Mouse (Mus musculus): ENCODE measurements around the gene Cuta. TPM values are rescaled to one million over a fixed set of nuclear protein-coding genes. Genes with fewer than 3 reads are reported as not detected.
"Not testable (repeated sequence)": the region's sequence is repeated elsewhere in the genome, so short reads cannot be mapped to it uniquely, and the experiment has no call there.

Cuta gene
- polyA plus RNA-seq, 1 experiment: 251 TPM

DNA sequence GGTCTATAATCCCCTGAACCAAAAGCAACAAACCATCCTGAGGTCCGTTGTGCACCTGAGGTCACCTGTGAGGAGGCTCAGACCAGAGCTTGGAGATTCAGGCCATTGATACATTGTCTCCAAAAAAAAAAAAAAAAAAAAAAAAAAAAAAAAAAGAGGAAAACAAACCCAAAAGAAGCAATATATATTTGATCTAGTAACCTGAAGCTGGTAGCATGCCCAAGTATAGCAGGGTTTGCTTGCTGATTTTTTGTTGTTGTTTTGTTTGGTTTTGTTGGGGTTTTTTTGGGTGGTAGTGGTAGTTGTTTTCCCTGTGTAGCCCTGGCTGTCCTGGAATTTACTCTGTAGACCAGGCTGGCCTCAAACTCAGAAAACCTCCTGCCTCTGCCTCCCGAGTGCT, 21.0 kb downstream of the Cuta start:
- Histone ChIP-seq H3K27ac (ENCODE audit: control insufficient read depth, insufficient read depth, low read length) (no peak overlapping the region), H3K4me1 (replicated peaks; ENCODE audit: control insufficient read depth, insufficient read depth, low read length) (peaks cover 6% of the 10 kb centered on the region), H3K36me3 (ENCODE audit: control insufficient read depth, insufficient read depth, low read length) (no peaks in the 10 kb centered on the region), H3K27me3 (ENCODE audit: control insufficient read depth, insufficient read depth, low read length) (no peaks in the 10 kb centered on the region), H3K4me3 (ENCODE audit: control insufficient read depth, insufficient read depth, low read length) (no peak overlapping the region)
- TF ChIP-seq CTCF (IDR thresholded peaks at IDR 0.05; ENCODE audit: borderline replicate concordance, control insufficient read depth, extremely low read depth, insufficient read depth, low read length, poor library complexity) (no peak), POLR2A (IDR thresholded peaks at IDR 0.05; ENCODE audit: control insufficient read depth, extremely low read depth, insufficient read depth, low read length, poor library complexity) (no peak)
- DNase-seq: no peak
- WGBS: 77% methylated on average over 2 of the region's 2 CpGs

DNA sequence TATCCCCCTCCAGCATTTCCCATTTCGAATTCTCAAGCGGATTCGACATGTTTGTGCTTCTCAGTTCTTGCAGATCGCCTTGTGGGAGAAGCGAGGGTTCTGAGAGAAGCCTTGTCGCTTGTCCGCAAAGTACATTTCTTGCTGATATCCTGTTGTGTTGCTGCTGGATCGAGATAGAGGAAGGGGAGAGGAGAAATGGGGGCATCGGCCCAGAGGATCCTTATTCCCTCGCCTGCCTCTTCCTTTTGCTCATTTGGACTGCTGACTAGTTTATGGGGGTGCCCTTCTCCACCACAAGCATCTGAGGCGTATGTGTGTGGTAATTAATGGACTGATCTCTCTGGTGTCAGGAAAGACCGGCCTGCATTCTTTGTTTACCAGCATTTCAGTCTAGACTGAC, 21.8 kb downstream of the Cuta start:
- H3K27ac ChIP-seq (ENCODE audit: control insufficient read depth, insufficient read depth, low read length); DNase-seq; H3K27me3 ChIP-seq (ENCODE audit: control insufficient read depth, insufficient read depth, low read length); H3K4me1 ChIP-seq (replicated peaks; ENCODE audit: control insufficient read depth, insufficient read depth, low read length); H3K36me3 ChIP-seq (ENCODE audit: control insufficient read depth, insufficient read depth, low read length): not testable (repeated sequence)
- peak overlapping the region; percentile 66 for H3K4me3 ChIP-seq (ENCODE audit: control insufficient read depth, insufficient read depth, low read length)
- 5% methylated on average over 12 of the region's 12 CpGs for WGBS

DNA sequence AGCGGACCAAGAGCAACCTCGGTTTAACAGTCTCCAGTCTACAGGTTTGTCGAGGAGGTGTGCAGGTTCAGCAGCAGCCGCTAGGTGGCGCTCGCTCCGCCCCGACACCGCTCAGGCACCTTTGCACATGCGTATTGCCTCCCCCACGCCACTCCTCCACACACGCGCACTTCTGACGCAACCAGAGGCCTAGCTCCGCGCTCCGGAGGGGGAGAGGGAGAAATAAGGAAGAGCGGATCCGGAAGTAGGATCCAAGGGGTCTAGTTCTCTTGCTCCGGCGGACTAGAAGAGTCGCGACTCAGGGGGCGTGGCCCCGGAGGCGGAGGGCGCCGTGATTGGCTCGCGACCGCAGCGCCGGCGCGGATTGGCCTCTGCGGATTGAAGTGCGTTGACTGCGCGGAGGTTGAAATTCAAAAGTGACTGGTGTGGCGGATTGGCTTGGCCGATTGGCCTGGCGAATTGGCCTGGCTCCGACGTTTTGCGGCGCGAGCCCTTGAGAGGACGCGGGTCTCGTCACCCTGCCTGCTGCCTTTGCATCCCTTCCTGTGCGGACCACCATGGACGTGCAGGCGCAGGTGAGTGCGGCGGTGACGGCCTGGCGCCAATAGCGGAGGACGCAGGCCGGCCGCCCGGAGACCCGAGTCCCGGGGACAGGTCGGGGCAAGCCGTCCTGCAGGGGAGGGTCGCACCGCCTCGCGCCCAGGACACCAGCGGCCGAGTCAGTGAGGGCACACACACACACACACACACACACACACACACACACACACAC, 22.5 kb downstream of the Cuta start, which contains the start of gene Kifc5b:
Kifc5b (plus strand) TSS at position 381 of the 772 bp plus-strand sequence.
- no peak within 1 kb of the TSS for H3K27ac ChIP-seq (ENCODE audit: control insufficient read depth, insufficient read depth, low read length)
- peaks cover 6% of the 10 kb centered on the region for H3K4me1 ChIP-seq (replicated peaks; ENCODE audit: control insufficient read depth, insufficient read depth, low read length)
- under 1% methylated on average over 72 of the region's 72 CpGs for WGBS

DNA sequence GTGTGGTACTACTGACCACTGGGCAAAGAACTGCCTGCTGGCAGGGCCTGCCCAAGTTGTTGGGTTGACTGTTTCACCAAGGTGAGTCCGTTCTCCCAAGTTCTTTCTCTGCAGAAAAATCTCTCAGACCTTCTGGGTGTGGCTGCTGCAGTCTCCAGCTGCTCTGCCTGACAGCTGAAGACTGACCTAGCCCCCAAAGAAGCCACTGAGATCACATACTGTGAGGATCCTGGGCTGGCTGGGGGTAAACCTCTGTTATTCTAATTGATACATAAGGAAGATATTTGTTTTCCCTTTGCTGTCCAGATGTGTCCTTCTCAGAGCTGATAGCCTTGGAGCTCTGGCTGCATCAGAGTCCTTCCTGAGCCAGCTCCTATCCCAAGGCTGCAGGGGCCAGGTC, 24.1 kb downstream of the Cuta start:
- TF ChIP-seq CTCF (IDR thresholded peaks at IDR 0.05; ENCODE audit: borderline replicate concordance, control insufficient read depth, extremely low read depth, insufficient read depth, low read length, poor library complexity): no peak
- TF ChIP-seq POLR2A (IDR thresholded peaks at IDR 0.05; ENCODE audit: control insufficient read depth, extremely low read depth, insufficient read depth, low read length, poor library complexity): no peak
- Histone ChIP-seq H3K36me3 (ENCODE audit: control insufficient read depth, insufficient read depth, low read length) (no peaks in the 10 kb centered on the region), H3K4me1 (replicated peaks; ENCODE audit: control insufficient read depth, insufficient read depth, low read length) (peaks cover 6% of the 10 kb centered on the region), H3K4me3 (ENCODE audit: control insufficient read depth, insufficient read depth, low read length) (no peak overlapping the region), H3K27ac (ENCODE audit: control insufficient read depth, insufficient read depth, low read length) (no peak overlapping the region), H3K27me3 (ENCODE audit: control insufficient read depth, insufficient read depth, low read length) (no peaks in the 10 kb centered on the region)
- DNase-seq: no peak
- 93% methylated on average over 1 of the region's 1 CpGs for WGBS

More for the DNA sequence above, 22.5 kb downstream of the Cuta start, which contains the start of gene Kifc5b:
- DNase-seq: peak; percentile 99
- peak within 1 kb of the TSS; percentile 66 for H3K4me3 ChIP-seq (ENCODE audit: control insufficient read depth, insufficient read depth, low read length)
- no peaks in the 10 kb centered on the region for H3K36me3 ChIP-seq (ENCODE audit: control insufficient read depth, insufficient read depth, low read length)
- H3K27me3 ChIP-seq (ENCODE audit: control insufficient read depth, insufficient read depth, low read length): no peaks in the 10 kb centered on the region
- TF ChIP-seq CTCF (IDR thresholded peaks at IDR 0.05; ENCODE audit: borderline replicate concordance, control insufficient read depth, extremely low read depth, insufficient read depth, low read length, poor library complexity): peak; percentile 94
- TF ChIP-seq POLR2A (IDR thresholded peaks at IDR 0.05; ENCODE audit: control insufficient read depth, extremely low read depth, insufficient read depth, low read length, poor library complexity): peak; percentile 66; the same call in 1 of the 2 replicates

DNA sequence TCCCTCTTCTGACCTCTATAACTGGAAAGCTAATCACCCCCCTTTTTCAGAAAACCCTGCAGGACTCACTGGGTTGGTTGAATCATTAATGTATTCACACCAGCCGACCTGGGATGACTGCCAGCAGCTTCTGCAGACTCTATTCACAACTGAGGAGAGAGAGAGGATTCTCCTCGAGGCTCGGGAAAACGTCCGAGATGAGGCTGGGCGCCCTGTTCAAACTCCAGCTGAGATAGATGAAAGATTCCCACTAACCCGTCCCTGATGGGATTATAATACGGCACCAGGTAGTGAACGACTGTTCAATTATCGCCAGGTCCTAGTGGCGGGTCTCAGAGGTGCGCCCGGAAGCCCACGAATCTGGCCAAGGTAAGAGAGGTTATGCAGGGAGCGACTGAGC, 31.9 kb downstream of the Cuta start:
- WGBS: 91% methylated on average over 15 of the region's 15 CpGs
- not testable (repeated sequence) for DNase-seq; H3K4me1 ChIP-seq (replicated peaks; ENCODE audit: control insufficient read depth, insufficient read depth, low read length); H3K27me3 ChIP-seq (ENCODE audit: control insufficient read depth, insufficient read depth, low read length); H3K27ac ChIP-seq (ENCODE audit: control insufficient read depth, insufficient read depth, low read length); H3K36me3 ChIP-seq (ENCODE audit: control insufficient read depth, insufficient read depth, low read length); H3K4me3 ChIP-seq (ENCODE audit: control insufficient read depth, insufficient read depth, low read length)

DNA sequence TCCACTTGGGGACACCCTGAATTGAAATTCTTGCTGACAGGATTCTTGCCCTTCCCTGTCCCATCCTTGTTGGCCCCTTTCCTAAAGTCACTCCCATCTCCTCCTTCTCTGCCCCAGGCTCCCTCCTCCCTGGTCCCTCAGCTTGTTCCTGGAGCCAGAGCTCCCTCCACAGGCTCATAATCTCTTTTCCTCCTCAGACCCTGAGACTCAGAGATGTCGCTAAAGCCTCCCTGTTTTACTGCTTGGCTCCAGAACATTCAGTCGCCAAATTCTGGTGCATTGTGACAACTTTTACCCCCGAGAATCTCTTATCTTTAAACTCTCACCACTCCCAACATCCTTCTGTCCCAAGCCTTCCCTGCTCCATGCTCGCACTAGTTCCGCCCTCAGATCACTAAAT, 35.0 kb downstream of the Cuta start:
- Histone ChIP-seq H3K27ac (ENCODE audit: control insufficient read depth, insufficient read depth, low read length) (no peak overlapping the region), H3K4me3 (ENCODE audit: control insufficient read depth, insufficient read depth, low read length) (no peak overlapping the region), H3K27me3 (ENCODE audit: control insufficient read depth, insufficient read depth, low read length) (no peaks in the 10 kb centered on the region), H3K36me3 (ENCODE audit: control insufficient read depth, insufficient read depth, low read length) (no peaks in the 10 kb centered on the region), H3K4me1 (replicated peaks; ENCODE audit: control insufficient read depth, insufficient read depth, low read length) (no peaks in the 10 kb centered on the region)
- no peak for TF ChIP-seq CTCF (IDR thresholded peaks at IDR 0.05; ENCODE audit: borderline replicate concordance, control insufficient read depth, extremely low read depth, insufficient read depth, low read length, poor library complexity)
- no peak for TF ChIP-seq POLR2A (IDR thresholded peaks at IDR 0.05; ENCODE audit: control insufficient read depth, extremely low read depth, insufficient read depth, low read length, poor library complexity)
- WGBS: 68% methylated on average over 5 of the region's 5 CpGs
- no peak for DNase-seq

DNA sequence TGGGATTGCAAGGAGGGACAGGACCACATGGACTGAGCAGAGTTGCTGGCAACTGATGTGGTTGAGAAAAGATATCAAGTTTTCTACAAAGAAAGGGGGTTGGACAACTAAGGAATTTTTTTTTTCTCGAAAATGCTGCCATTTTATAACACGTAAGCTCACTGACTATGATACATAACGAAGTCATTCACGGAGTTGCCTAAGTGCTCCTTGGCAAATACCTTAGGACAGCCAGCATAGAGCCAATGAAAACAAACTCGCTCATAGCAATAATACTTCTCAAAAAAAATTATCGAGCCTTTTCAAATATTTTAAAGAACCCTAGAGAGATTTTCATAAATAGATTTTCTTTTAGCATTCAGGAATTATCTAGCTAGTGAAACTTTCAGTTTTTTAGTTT, 38.5 kb downstream of the Cuta start:
- H3K4me1 ChIP-seq (replicated peaks; ENCODE audit: control insufficient read depth, insufficient read depth, low read length): no peaks in the 10 kb centered on the region
- 93% methylated on average over 6 of the region's 6 CpGs for WGBS
- DNase-seq: no peak

More for the DNA sequence above, 38.5 kb downstream of the Cuta start:
- H3K36me3 ChIP-seq (ENCODE audit: control insufficient read depth, insufficient read depth, low read length): no peaks in the 10 kb centered on the region
- no peak overlapping the region for H3K4me3 ChIP-seq (ENCODE audit: control insufficient read depth, insufficient read depth, low read length)
- no peak overlapping the region for H3K27ac ChIP-seq (ENCODE audit: control insufficient read depth, insufficient read depth, low read length)
- H3K27me3 ChIP-seq (ENCODE audit: control insufficient read depth, insufficient read depth, low read length): no peaks in the 10 kb centered on the region
- TF ChIP-seq POLR2A (IDR thresholded peaks at IDR 0.05; ENCODE audit: control insufficient read depth, extremely low read depth, insufficient read depth, low read length, poor library complexity) (no peak), CTCF (IDR thresholded peaks at IDR 0.05; ENCODE audit: borderline replicate concordance, control insufficient read depth, extremely low read depth, insufficient read depth, low read length, poor library complexity) (no peak)

Data from thymus, adult 2 months (tissue).